Mouse (Mus musculus) frontal cortex, postnatal 36 days (tissue): ENCODE measurements at regions not wholly inside any gene's neighbourhood (a gene's known extent, or its start where the extent isn't known, plus 50 kb on each side); places are given as distances from the start of the nearest gene placed in this dataset.

Experiments
- DNase-seq, 2 experiments: peaks; one replicate each; pipeline ENCODE4 v3.0.0; 2022; ENCODE audit warnings: low spot score in 2 of 2

GRCm38 (mm10) chr9:116332485-116333118, 157.4 kb upstream of the Tgfbr2 start:
- DNase-seq, result no peak

GRCm38 (mm10) chr9:116331406-116331805, 156.2 kb upstream of the Tgfbr2 start:
- no peak for DNase-seq

DNA sequence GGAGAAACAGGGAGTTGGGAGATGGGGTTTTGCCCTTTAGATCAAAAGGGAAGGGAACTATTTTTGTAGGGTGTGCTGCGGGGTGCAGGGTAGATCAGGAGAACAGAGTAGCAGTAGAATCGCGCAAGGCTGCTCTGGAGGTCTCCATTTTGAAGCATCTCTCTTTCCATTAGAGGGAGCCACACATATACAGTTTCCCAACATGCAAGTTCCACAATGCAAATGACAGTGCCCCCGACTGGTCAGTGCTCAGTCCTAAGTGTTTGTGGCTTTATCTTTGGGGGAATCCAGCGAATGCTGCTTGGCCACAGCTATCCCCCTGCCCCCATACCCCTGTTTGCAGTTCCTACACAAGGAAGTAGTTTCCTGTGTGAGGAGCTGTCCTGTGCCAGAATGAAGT, 155.6 kb upstream of the Tgfbr2 start:
- DNase-seq, result no peak

- DNase-seq, result no peak
Measured at GRCm38 (mm10) chr9:116329147-116329546, 154.0 kb upstream of the Tgfbr2 start.

- DNase-seq, result no peak
Measured at GRCm38 (mm10) chr9:116328201-116328600, 153.0 kb upstream of the Tgfbr2 start.

- DNase-seq, result no peak
Measured at GRCm38 (mm10) chr9:116327080-116327479, 151.9 kb upstream of the Tgfbr2 start.

DNA sequence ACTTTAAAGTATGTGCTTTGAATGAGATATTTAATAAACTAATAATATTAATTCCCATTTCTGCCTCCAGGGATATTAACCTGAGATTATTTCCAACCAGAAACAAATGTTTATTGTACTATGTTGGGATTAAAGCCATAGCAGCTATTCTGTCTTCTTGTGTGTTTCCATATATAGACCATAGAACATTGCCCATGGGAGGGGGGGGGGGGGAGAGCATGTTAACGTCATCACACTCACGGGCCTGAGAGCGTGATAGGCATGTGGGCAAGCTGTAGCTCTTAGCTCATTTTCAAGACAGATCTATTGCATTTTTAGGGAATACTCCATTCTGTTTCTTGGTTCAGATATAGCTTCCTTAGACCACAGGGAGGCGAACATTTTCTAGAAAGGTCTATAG, 149.8 kb upstream of the Tgfbr2 start:
- no peak for DNase-seq

GRCm38 (mm10) chr9:116323871-116324721, 148.9 kb upstream of the Tgfbr2 start:
- no peak for DNase-seq

GRCm38 (mm10) chr9:116321908-116322307, 146.7 kb upstream of the Tgfbr2 start:
- no peak for DNase-seq

DNA sequence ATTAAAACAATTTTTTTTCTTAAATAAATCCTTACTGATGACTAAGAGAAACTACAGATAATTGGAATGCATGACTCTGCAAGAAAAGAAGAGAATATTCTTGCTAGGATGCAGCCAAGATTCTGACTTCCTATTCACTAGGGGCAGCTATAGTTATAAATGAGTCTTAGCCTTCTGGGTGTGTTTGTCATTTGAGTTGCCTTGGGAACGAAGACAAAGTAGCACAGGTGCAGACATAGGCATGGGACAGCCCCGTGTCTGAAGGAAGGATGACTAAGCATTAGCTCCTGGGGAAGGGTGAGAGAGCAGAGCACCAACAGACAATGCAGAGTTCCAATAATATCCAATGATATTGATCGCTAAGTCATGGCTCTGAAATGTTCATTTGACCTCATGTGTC, 144.3 kb upstream of the Tgfbr2 start:
- no peak for DNase-seq

- DNase-seq, result no peak
Measured at GRCm38 (mm10) chr9:116316582-116317095, 141.5 kb upstream of the Tgfbr2 start.

GRCm38 (mm10) chr9:116314803-116315202, 139.6 kb upstream of the Tgfbr2 start:
- DNase-seq, result no peak

DNA sequence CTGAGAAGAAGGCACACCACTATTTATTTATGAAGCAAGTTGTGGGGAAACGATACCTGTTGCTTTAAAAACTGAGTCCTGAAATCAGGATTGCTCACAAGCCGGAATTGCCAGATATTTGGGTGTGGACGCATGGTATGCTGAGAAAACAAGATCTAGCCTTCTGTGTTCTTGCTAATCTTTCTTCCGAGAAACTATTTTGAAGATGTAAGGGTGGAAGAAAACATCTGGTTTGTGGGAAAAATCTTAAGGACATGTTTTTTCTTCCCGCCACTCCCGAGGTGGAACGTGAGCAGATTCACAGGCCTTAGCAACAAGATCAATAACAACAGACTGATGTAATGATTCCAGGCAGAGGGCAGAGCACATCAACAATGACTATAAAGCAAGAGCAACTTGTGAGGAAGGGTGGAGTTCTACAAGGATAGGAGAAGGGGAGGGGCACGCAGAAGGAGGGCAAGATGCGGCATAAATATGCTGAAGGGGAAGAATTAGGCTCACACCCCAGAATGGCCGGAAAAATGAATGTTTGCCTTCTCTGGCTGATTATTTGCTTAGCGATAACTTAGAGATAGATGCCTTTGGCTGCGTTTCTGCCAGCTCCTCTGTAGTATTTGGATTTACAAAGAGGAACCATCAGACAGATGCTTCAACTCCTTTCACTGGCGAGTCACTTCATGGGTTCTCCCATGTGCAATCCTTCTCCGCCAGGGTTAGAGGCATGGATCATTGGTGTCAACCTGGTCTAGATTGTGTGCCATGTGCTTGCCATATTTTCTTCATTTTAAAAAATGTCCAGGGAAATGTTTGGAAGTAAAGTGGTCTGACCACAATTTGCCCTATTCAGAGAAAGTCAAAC, 139.0 kb upstream of the Tgfbr2 start:
- no peak for DNase-seq

- no peak for DNase-seq
Measured at GRCm38 (mm10) chr9:116311364-116311763, 136.2 kb upstream of the Tgfbr2 start.

DNA sequence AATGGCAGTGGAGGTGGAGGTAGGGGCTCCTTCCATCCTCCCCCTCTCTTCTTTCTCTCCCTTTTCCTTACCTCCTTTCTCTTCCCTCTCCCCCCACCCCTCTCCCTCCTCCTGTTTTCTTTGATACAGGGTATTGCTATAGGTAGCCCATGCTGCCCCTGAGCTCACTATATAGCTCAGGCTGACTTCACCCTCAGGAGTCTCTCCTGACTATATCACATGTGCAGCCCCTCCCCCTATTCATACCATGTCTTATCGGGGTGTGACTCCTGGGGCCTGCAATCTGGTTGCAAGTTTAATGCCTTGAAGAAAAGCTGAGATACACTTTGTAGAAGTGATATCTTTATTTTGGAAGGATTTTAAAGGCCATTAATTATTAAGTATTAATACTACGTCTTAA, 126.4 kb upstream of the Tgfbr2 start:
- no peak for DNase-seq

GRCm38 (mm10) chr9:116298791-116299190, 123.6 kb upstream of the Tgfbr2 start:
- DNase-seq, result no peak

- no peak for DNase-seq
Measured at GRCm38 (mm10) chr9:116296349-116296748, 121.2 kb upstream of the Tgfbr2 start.

- DNase-seq, result no peak
Measured at GRCm38 (mm10) chr9:116294073-116294472, 118.9 kb upstream of the Tgfbr2 start.

GRCm38 (mm10) chr9:116293110-116293509, 118.0 kb upstream of the Tgfbr2 start:
- no peak for DNase-seq

DNA sequence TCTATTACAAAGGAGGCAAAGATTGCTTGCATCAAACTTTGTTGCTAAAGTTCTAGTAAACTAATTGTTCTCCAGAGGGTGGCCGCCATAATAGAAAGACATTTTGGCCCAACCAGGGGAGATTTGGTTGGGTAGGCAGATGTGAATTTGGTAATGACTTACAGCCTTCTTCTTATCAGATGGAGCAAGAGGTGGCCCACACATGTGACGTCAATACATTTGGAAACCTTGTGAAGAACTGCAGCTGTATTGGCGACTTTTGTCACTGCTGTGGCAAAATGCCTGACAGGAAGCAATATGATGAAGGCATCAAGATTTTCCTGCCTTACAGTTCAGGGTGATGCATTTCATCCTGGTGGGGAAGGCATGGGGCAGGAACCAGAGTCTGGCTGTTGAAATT, 116.5 kb upstream of the Tgfbr2 start:
- no peak for DNase-seq

DNA sequence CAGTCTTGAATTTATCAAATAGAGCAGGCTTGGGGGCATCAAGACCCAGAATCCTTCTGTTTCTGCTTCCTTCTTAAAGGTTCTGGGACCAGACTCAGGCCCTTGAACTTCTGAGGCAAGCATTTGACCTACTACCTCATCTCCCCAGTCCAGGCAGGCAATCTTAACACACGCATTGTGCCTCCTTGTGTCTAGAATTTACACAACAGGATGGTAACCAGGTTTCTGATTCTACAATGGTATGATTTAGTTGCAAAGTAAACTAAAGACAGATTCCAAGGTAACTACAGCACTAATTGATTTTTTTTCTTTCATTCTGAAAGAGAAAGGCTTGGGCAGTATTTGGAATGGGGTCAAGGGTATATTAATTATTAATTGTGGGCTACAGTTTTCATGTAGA, 115.7 kb upstream of the Tgfbr2 start:
- no peak for DNase-seq
